In the genomic region with DNA sequence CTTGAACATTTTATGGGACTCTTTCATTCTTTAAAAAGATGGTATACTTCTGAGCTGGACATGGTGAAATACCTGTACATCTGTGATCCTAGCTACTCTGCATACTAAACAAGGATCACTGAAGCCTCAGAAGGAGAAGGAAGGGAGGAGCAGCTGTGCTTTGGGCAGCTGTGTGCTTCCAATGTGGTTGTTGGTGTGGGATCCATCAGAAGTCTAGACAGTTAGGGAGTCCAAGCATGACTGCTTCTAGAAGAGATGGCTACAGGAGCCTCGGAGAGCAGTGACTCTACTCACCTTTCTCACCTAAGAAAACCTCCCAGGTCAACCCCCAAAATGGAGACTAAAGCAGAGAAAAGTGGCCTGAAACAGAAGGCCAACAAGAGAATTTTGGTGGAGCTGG, we compare ENCODE assay signal across 18 mouse cellular contexts. TPM values are rescaled to one million over a fixed set of nuclear protein-coding genes. Genes with fewer than 3 reads are reported as not detected.
A peak's percentile ranks its signal among the peaks of the same experiment; 100 is the strongest.
DNase-seq lines count a peak whose midpoint lies in the region; ATAC-seq lines count a peak whose summit lies in the region.
"Had no signal": no experiment of that assay in that cellular context is flagged by ENCODE, and none has a peak within 500 bp of the region (broad histone marks: within the 10 kb centered on the region; RNA-seq: fewer than 3 reads in every experiment).

No protein-coding gene starts in this region.

- H3K4me1 ChIP-seq in heart, embryonic 10.5 days: no peaks in the 10 kb centered on the region
- no peaks in the 10 kb centered on the region for H3K4me1 ChIP-seq in kidney, embryonic 15.5 days
- no peaks in the 10 kb centered on the region for H3K4me1 ChIP-seq in embryonic facial prominence, embryonic 14.5 days (ENCODE audit: control insufficient read depth, insufficient read depth, low read length)
- no peaks in the 10 kb centered on the region for H3K4me1 ChIP-seq in stomach, embryonic 16.5 days (ENCODE audit: control insufficient read depth, insufficient read depth, low read length)
- H3K4me1 ChIP-seq in forebrain, embryonic 16.5 days (replicated peaks; ENCODE audit: control insufficient read depth, insufficient read depth, low read length): no peaks in the 10 kb centered on the region
- H3K4me1 ChIP-seq: intestine, embryonic 15.5 days had no signal

- H3K27me3 ChIP-seq in heart, embryonic 10.5 days (ENCODE audit: insufficient read depth, poor library complexity, severe bottlenecking): no peaks in the 10 kb centered on the region
- no peaks in the 10 kb centered on the region for H3K27me3 ChIP-seq in kidney, embryonic 15.5 days
- H3K27me3 ChIP-seq in embryonic facial prominence, embryonic 14.5 days (replicated peaks; ENCODE audit: control insufficient read depth, insufficient read depth, low read length): no peaks in the 10 kb centered on the region
- H3K27me3 ChIP-seq in stomach, embryonic 16.5 days (ENCODE audit: control insufficient read depth, insufficient read depth, low read length): no peaks in the 10 kb centered on the region
- no peaks in the 10 kb centered on the region for H3K27me3 ChIP-seq in forebrain, embryonic 16.5 days (replicated peaks; ENCODE audit: control insufficient read depth, insufficient read depth, low read length)
- H3K27me3 ChIP-seq: CH12.LX; forebrain, embryonic 13.5 days; intestine, embryonic 15.5 days; Patski had no signal

- H3K9ac ChIP-seq in kidney, embryonic 15.5 days: no peak overlapping the region
- no peak overlapping the region for H3K9ac ChIP-seq in embryonic facial prominence, embryonic 14.5 days (ENCODE audit: low read depth, low read length)
- H3K9ac ChIP-seq in stomach, embryonic 16.5 days (ENCODE audit: low read length): no peak overlapping the region
- no peak overlapping the region for H3K9ac ChIP-seq in forebrain, embryonic 16.5 days (replicated peaks; ENCODE audit: low read depth, low read length)
- H3K9ac ChIP-seq: forebrain, embryonic 13.5 days; intestine, embryonic 15.5 days had no signal

- no peak overlapping the region for H3K4me2 ChIP-seq in kidney, embryonic 15.5 days
- no peak overlapping the region for H3K4me2 ChIP-seq in embryonic facial prominence, embryonic 14.5 days (ENCODE audit: low read depth, low read length)
- no peak overlapping the region for H3K4me2 ChIP-seq in stomach, embryonic 16.5 days (ENCODE audit: low read depth, low read length)
- no peak overlapping the region for H3K4me2 ChIP-seq in forebrain, embryonic 16.5 days (ENCODE audit: low read length)
- H3K4me2 ChIP-seq: forebrain, embryonic 13.5 days; intestine, embryonic 15.5 days had no signal

- peak; percentile 69 for ATAC-seq in kidney, embryonic 15.5 days (replicated peaks; ENCODE audit: low FRiP score)
- 0 out of 2 replicates have a peak, but pooled peaks have one; percentile 18 for ATAC-seq in embryonic facial prominence, embryonic 14.5 days (ENCODE audit: low read depth)
- ATAC-seq in stomach, embryonic 16.5 days (ENCODE audit: insufficient read depth, low FRiP score): no peak
- ATAC-seq in forebrain, embryonic 16.5 days: no peak
- ATAC-seq: activated CD4-positive, CD25-positive, alpha-beta regulatory T cell, adult 4 months; intestine, embryonic 15.5 days had no signal

- peak; percentile 47 for DNase-seq in heart, embryonic 10.5 days (ENCODE audit: low spot score)
- DNase-seq in heart, postnatal 10 days: no peak
- DNase-seq in kidney, adult 8-10 months: no peak
- DNase-seq in embryonic facial prominence, embryonic 14.5 days (ENCODE audit: low spot score): no peak
- DNase-seq: adrenal gland, postnatal 14 days; cerebellum, adult 11-12 months; cerebellum, adult 9-10 months; gastrocnemius, postnatal 25 days; heart, postnatal 14 days had no signal

- no peaks in the 10 kb centered on the region for H3K36me3 ChIP-seq in heart, embryonic 10.5 days
- no peaks in the 10 kb centered on the region for H3K36me3 ChIP-seq in kidney, embryonic 15.5 days
- H3K36me3 ChIP-seq in embryonic facial prominence, embryonic 14.5 days (ENCODE audit: control insufficient read depth, insufficient read depth, low read length): no peaks in the 10 kb centered on the region
- no peaks in the 10 kb centered on the region for H3K36me3 ChIP-seq in stomach, embryonic 16.5 days (ENCODE audit: control insufficient read depth, insufficient read depth, low read length)
- H3K36me3 ChIP-seq in forebrain, embryonic 16.5 days (ENCODE audit: control insufficient read depth, insufficient read depth): no peaks in the 10 kb centered on the region
- H3K36me3 ChIP-seq: intestine, embryonic 15.5 days had no signal

- no peak overlapping the region for H3K27ac ChIP-seq in heart, embryonic 10.5 days
- peak overlapping the region; percentile 34 for H3K27ac ChIP-seq in kidney, embryonic 15.5 days
- H3K27ac ChIP-seq in embryonic facial prominence, embryonic 14.5 days (replicated peaks; ENCODE audit: low read depth, low read length): no peak overlapping the region; the same call in 1 of the 2 replicates
- H3K27ac ChIP-seq in stomach, embryonic 16.5 days (ENCODE audit: low read length): peak overlapping the region; percentile 9; the same call in 1 of the 2 replicates
- no peak overlapping the region for H3K27ac ChIP-seq in forebrain, embryonic 16.5 days (ENCODE audit: low read length)
- H3K27ac ChIP-seq: forebrain, embryonic 13.5 days; gastrocnemius, adult 2 months; intestine, embryonic 15.5 days had no signal

- H3K4me3 ChIP-seq in heart, embryonic 10.5 days: no peak overlapping the region
- H3K4me3 ChIP-seq in kidney, embryonic 15.5 days (replicated peaks): no peak overlapping the region
- H3K4me3 ChIP-seq in embryonic facial prominence, embryonic 14.5 days (ENCODE audit: low read depth, low read length): no peak overlapping the region
- H3K4me3 ChIP-seq in stomach, embryonic 16.5 days (replicated peaks; ENCODE audit: low read length): no peak overlapping the region
- H3K4me3 ChIP-seq in forebrain, embryonic 16.5 days (replicated peaks; ENCODE audit: low read length): no peak overlapping the region
- H3K4me3 ChIP-seq: forebrain, embryonic 13.5 days; gastrocnemius, adult 2 months; intestine, embryonic 15.5 days had no signal

- WGBS in heart, embryonic 10.5 days: 70% methylated on average over 1 of the region's 1 CpGs
- 30% methylated on average over 1 of the region's 1 CpGs for WGBS in kidney, embryonic 15.5 days
- 80% methylated on average over 1 of the region's 1 CpGs for WGBS in embryonic facial prominence, embryonic 14.5 days
- WGBS in stomach, embryonic 16.5 days: 75% methylated on average over 1 of the region's 1 CpGs
- WGBS in forebrain, embryonic 16.5 days: 89% methylated on average over 1 of the region's 1 CpGs

- H3K9me3 ChIP-seq in heart, embryonic 10.5 days: peaks cover 6% of the 10 kb centered on the region; the same call in 1 of the 2 replicates
- no peaks in the 10 kb centered on the region for H3K9me3 ChIP-seq in kidney, embryonic 15.5 days (replicated peaks)
- H3K9me3 ChIP-seq in embryonic facial prominence, embryonic 14.5 days (ENCODE audit: control insufficient read depth, low read length): peaks cover 4% of the 10 kb centered on the region
- no peaks in the 10 kb centered on the region for H3K9me3 ChIP-seq in stomach, embryonic 16.5 days (replicated peaks; ENCODE audit: control insufficient read depth, low read length)
- no peaks in the 10 kb centered on the region for H3K9me3 ChIP-seq in forebrain, embryonic 16.5 days (ENCODE audit: control insufficient read depth, low read length)
- H3K9me3 ChIP-seq: forebrain, embryonic 13.5 days; intestine, embryonic 15.5 days had no signal

- intact Hi-C loops in heart, postnatal 10 days (cut with DNase I): no loop called here

RNA-seq across cellular contexts. Expression of gene Dtnb, which starts 34.1 kb away (rescaled TPM):
- polyA plus RNA-seq in heart, embryonic 10.5 days (2016; fragmentation: Nextera tagmentation; extraction: Ambion mirVana): 20.3 and 28.7 TPM in 2 replicates
- total RNA-seq in heart, postnatal 10 days (2021): 1 to 10 TPM; 6.8 to 7.3 TPM
- 41.3 and 47.2 TPM in 2 replicates for polyA plus RNA-seq in kidney, embryonic 15.5 days (2015; fragmentation: Nextera tagmentation; extraction: Ambion mirVana)
- 27.4 and 36.4 TPM in 2 replicates for polyA plus RNA-seq in embryonic facial prominence, embryonic 14.5 days (2014; fragmentation: Nextera tagmentation; extraction: Ambion mirVana)
- 24.8 and 30.1 TPM in 2 replicates for polyA plus RNA-seq in stomach, embryonic 16.5 days (2015; fragmentation: Nextera tagmentation; extraction: Ambion mirVana)
- 34.0 and 36.8 TPM in 2 replicates for polyA plus RNA-seq in forebrain, embryonic 16.5 days (2015; fragmentation: Nextera tagmentation; extraction: Ambion mirVana)

Comparison
In these comparisons a context has a peak if more than half of its experiments do, and no peak if none do; other contexts are left out.
1. H3K27ac ChIP-seq: peak in kidney, embryonic 15.5 days (single experiment) and stomach, embryonic 16.5 days (single experiment); none in heart, embryonic 10.5 days (single experiment), embryonic facial prominence, embryonic 14.5 days (single experiment) and forebrain, embryonic 16.5 days (single experiment).
2. ATAC-seq: peak in kidney, embryonic 15.5 days (single experiment) and embryonic facial prominence, embryonic 14.5 days (single experiment); none in stomach, embryonic 16.5 days (single experiment) and forebrain, embryonic 16.5 days (single experiment).